ENCODE assay signal across 16 mouse cellular contexts in genomic region chrX:106045455-106045854, GRCm38 (mm10). TPM values are rescaled to one million over a fixed set of nuclear protein-coding genes. Genes with fewer than 3 reads are reported as not detected.
A peak's percentile ranks its signal among the peaks of the same experiment; 100 is the strongest.
DNase-seq lines count a peak whose midpoint lies in the region; ATAC-seq lines count a peak whose summit lies in the region.
"Had no signal": no experiment of that assay in that cellular context is flagged by ENCODE, and none has a peak within 500 bp of the region (broad histone marks: within the 10 kb centered on the region; RNA-seq: fewer than 3 reads in every experiment).

No protein-coding gene starts in this region.

- peaks cover 27% of the 10 kb centered on the region; the same call in 1 of the 2 replicates for H3K4me1 ChIP-seq in kidney, embryonic 16.5 days (ENCODE audit: insufficient read depth, low read length)
- 0 out of 2 replicates have a peak, but pooled peaks cover 4% of the 10 kb centered on the region for H3K4me1 ChIP-seq in neural tube, embryonic 12.5 days
- H3K4me1 ChIP-seq: hindbrain, embryonic 12.5 days had no signal

- H3K27ac ChIP-seq in kidney, embryonic 16.5 days (ENCODE audit: low read length): peak overlapping the region; percentile 13
- H3K27ac ChIP-seq in neural tube, embryonic 12.5 days: no peak overlapping the region
- H3K27ac ChIP-seq: embryonic facial prominence, embryonic 12.5 days; forebrain, embryonic 13.5 days; hindbrain, embryonic 12.5 days had no signal

- no peak overlapping the region for H3K9ac ChIP-seq in kidney, embryonic 16.5 days (replicated peaks; ENCODE audit: low read length)
- H3K9ac ChIP-seq in neural tube, embryonic 12.5 days: no peak overlapping the region
- H3K9ac ChIP-seq: embryonic facial prominence, embryonic 12.5 days; forebrain, embryonic 13.5 days; hindbrain, embryonic 12.5 days; neural tube, embryonic 13.5 days had no signal

- 43% methylated on average over 2 of the region's 2 CpGs for WGBS in kidney, embryonic 16.5 days
- 32% methylated on average over 2 of the region's 2 CpGs for WGBS in neural tube, embryonic 12.5 days

- H3K27me3 ChIP-seq in kidney, embryonic 16.5 days (ENCODE audit: insufficient read depth, low read length): peaks cover 4% of the 10 kb centered on the region; the same call in 1 of the 2 replicates
- H3K27me3 ChIP-seq in neural tube, embryonic 12.5 days (replicated peaks): no peaks in the 10 kb centered on the region
- H3K27me3 ChIP-seq: CH12.LX; embryonic facial prominence, embryonic 12.5 days; forebrain, embryonic 13.5 days; neural tube, embryonic 13.5 days had no signal

- H3K4me3 ChIP-seq in kidney, embryonic 16.5 days (ENCODE audit: low read length): no peak overlapping the region
- no peak overlapping the region for H3K4me3 ChIP-seq in neural tube, embryonic 12.5 days
- H3K4me3 ChIP-seq: embryonic facial prominence, embryonic 12.5 days; forebrain, embryonic 13.5 days; hindbrain, embryonic 12.5 days; neural tube, embryonic 13.5 days had no signal

- no peak overlapping the region for H3K4me2 ChIP-seq in kidney, embryonic 16.5 days (replicated peaks; ENCODE audit: low read depth, low read length)
- no peak overlapping the region for H3K4me2 ChIP-seq in neural tube, embryonic 12.5 days (replicated peaks)
- H3K4me2 ChIP-seq: embryonic facial prominence, embryonic 12.5 days; forebrain, embryonic 13.5 days; hindbrain, embryonic 12.5 days; neural tube, embryonic 13.5 days had no signal

- H3K36me3 ChIP-seq in kidney, embryonic 16.5 days (ENCODE audit: insufficient read depth, low read length): no peaks in the 10 kb centered on the region
- no peaks in the 10 kb centered on the region for H3K36me3 ChIP-seq in neural tube, embryonic 12.5 days
- H3K36me3 ChIP-seq: embryonic facial prominence, embryonic 12.5 days; hindbrain, embryonic 12.5 days; neural tube, embryonic 13.5 days had no signal

- peak; percentile 83 for ATAC-seq in kidney, embryonic 16.5 days (ENCODE audit: low FRiP score, low TSS enrichment)
- peak; percentile 61; the same call in 1 of the 2 replicates for ATAC-seq in neural tube, embryonic 12.5 days (ENCODE audit: low FRiP score, low read depth)
- ATAC-seq: forebrain, embryonic 13.5 days had no signal

- DNase-seq in kidney, postnatal 36 days: no peak
- DNase-seq in embryo, embryonic 10.5 days (ENCODE audit: low spot score): peak; percentile 65
- DNase-seq in forelimb bud, embryonic 11.5 days (ENCODE audit: low read depth, low spot score): peak; percentile 26
- DNase-seq in c-Kit-positive CD71-positive TER-119-positive erythroid progenitor cells, embryonic 14.5 days (ENCODE audit: low spot score): no peak
- no peak for DNase-seq in adrenal gland, postnatal 4 days (ENCODE audit: low spot score in 2 of 2)
- DNase-seq: adrenal gland, postnatal 10 days; cerebellum, adult 11-12 months; gastrocnemius, postnatal 14 days; kidney, postnatal 25 days had no signal

- no peaks in the 10 kb centered on the region for H3K9me3 ChIP-seq in kidney, embryonic 16.5 days (ENCODE audit: low read length)
- no peaks in the 10 kb centered on the region for H3K9me3 ChIP-seq in neural tube, embryonic 12.5 days
- H3K9me3 ChIP-seq: embryonic facial prominence, embryonic 12.5 days; forebrain, embryonic 13.5 days; hindbrain, embryonic 12.5 days; neural tube, embryonic 13.5 days had no signal

RNA-seq across cellular contexts. Expression of gene Atp7a, which starts 18.4 kb away (rescaled TPM):
- 29.0 and 29.4 TPM in 2 replicates for polyA plus RNA-seq in kidney, embryonic 16.5 days (2015; fragmentation: Nextera tagmentation; extraction: Ambion mirVana)
- 24.3 and 25.1 TPM in 2 replicates for polyA plus RNA-seq in neural tube, embryonic 12.5 days (2016; fragmentation: Nextera tagmentation; extraction: Ambion mirVana)
- total RNA-seq in adrenal gland, postnatal 4 days (2021): 10 to 100 TPM; 34.1 to 39.3 TPM

RNA-seq across cellular contexts. Expression of gene Cox7b, which starts 30.0 kb away (rescaled TPM):
- 404 and 413 TPM in 2 replicates for polyA plus RNA-seq in kidney, embryonic 16.5 days (2015; fragmentation: Nextera tagmentation; extraction: Ambion mirVana)
- 319 and 331 TPM in 2 replicates for polyA plus RNA-seq in neural tube, embryonic 12.5 days (2016; fragmentation: Nextera tagmentation; extraction: Ambion mirVana)
- total RNA-seq in adrenal gland, postnatal 4 days (2021): 100 to 1,000 TPM; 338 to 374 TPM

RNA-seq across cellular contexts. Expression of gene Magt1, which starts 33.7 kb away (rescaled TPM):
- polyA plus RNA-seq in kidney, embryonic 16.5 days (2015; fragmentation: Nextera tagmentation; extraction: Ambion mirVana): 72.5 and 76.9 TPM in 2 replicates
- 38.5 and 39.0 TPM in 2 replicates for polyA plus RNA-seq in neural tube, embryonic 12.5 days (2016; fragmentation: Nextera tagmentation; extraction: Ambion mirVana)
- total RNA-seq in adrenal gland, postnatal 4 days (2021): 10 to 100 TPM; 51.6 to 57.8 TPM

Comparison
In these comparisons a context has a peak if more than half of its experiments do, and no peak if none do; other contexts are left out.
1. DNase-seq: peak in embryo, embryonic 10.5 days (single experiment) and forelimb bud, embryonic 11.5 days (single experiment); none in kidney, postnatal 36 days (0 of 2), c-Kit-positive CD71-positive TER-119-positive erythroid progenitor cells, embryonic 14.5 days (single experiment) and adrenal gland, postnatal 4 days (0 of 2).